Mouse (Mus musculus) E14TG2a.4 (cell line): ENCODE data around the gene Pias4.
"Not testable (repeated sequence)": the region's sequence is repeated elsewhere in the genome, so short reads cannot be mapped to it uniquely, and the experiment has no call there.

Experiments used
- CTCF ChIP-seq: conservative IDR thresholded peaks from 2 replicates; pipeline ENCODE4 v1.5.1; 2014; ENCODE audit warnings: low read length
- NANOG ChIP-seq: IDR thresholded peaks from 2 replicates; pipeline ENCODE4 v1.6.1; 2014; ENCODE audit warnings: borderline replicate concordance, low read length, mixed read lengths

DNA sequence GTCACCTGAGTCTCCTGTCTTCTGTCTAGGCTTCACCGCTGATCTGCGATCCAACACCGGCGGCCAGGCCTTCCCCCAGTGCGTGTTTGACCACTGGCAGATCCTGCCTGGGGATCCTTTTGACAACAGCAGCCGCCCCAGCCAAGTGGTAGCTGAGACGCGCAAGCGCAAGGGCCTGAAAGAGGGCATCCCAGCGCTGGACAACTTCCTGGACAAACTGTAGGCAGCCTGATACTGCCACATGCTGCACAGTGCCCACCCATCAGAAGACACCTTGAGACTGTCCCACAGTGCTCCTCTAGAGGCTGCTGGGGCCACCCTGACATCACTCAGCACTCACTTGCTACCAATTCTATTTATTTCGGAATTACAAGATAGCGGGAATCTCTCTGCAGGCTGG lies 14.1 kb upstream of the Pias4 start:
- TF ChIP-seq CTCF, NANOG: not testable (repeated sequence)
